Mouse (Mus musculus): ENCODE measurements around the gene Zmynd8. TPM values are rescaled to one million over a fixed set of nuclear protein-coding genes. Genes with fewer than 3 reads are reported as not detected.

The Zmynd8 gene
- 95.3 and 105 TPM in 2 replicates for total RNA-seq (2023)

DNA sequence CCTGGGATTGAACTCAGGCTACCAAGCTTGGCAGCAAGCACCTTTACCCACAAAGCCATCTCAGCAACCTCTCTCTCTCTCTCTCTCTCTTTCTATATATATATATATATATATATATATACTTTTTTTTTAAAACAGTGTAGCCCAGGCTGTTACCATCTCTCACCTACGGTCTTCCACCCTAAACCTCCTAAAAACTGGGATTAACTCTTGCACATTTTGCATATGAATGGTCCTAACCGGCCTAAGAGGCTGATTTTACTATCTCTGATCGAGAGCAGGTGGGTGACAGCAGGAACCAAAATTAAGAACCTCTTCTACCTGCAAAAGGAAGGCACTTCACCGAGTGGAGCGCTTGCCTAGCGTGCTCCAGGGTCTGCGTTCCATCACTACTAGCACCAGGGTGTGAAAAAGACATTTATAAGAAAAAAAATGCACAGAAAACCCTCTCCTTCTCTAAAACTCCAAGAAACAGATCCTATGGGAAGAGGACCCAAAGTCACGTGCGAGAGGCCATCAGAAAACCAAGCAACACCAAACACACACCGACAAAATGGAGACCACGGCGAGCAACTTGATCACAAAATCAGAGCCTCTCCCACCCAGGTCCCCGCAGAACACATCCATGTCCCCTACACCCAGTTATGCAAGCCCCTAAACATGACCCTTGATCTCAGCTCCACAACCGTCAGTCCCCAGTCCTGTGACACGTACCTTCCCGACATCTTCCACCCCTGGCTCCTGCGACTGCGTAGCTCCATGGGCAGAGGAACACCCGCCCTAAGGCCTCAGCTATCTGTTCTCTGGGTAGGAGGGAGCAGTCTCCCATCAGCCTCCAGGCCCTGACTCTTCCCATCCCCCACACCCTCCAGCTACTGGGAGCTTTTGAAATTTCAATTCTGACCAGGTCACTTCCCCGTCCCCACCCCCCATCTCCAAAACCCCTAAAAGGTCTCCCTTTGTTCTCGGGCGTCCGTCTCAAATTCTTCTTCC lies at the start of gene Zmynd8:
Zmynd8 (minus strand) TSS at position 815 of the 993 bp plus-strand sequence.

Other genes starting within 250 kb of the Zmynd8 start
- gene Ncoa3, start 93.6 kb upstream of the Zmynd8 start, total RNA-seq (2023) = 88.8 and 91.5 TPM in 2 replicates